Mouse (Mus musculus): ENCODE results near the gene Rif1.

DNA sequence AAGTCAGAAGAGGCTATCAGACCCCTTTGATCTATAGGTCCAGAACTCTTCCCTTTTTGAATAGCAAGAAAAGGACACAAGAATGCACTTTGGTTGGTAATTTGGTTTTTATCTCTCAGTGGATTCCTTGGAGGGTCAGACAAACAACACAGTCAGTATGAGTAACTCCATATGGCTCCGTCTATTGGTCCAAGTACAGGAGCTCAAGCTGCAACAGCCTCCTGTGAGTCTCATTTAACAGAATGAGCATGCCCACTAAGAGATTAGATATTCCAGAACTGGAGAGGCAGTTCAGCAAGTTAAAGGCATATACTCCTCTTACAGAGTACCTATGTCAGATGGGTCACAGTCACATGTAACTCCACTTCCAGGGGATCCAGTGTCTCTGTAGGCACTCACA is 15.5 kb upstream of the Rif1 start:
- TF ChIP-seq POLR2AphosphoS5 (IDR thresholded peaks at IDR 0.05; ENCODE audit: insufficient replicate concordance, low read depth, low read length) (no peak), CTCF (IDR thresholded peaks at IDR 0.05; ENCODE audit: low read depth, low read length) (no peak), TAL1 (conservative IDR thresholded peaks at IDR 0.05; ENCODE audit: low read depth, low read length) (no peak), GATA1 (IDR thresholded peaks at IDR 0.05; ENCODE audit: borderline replicate concordance, low read length) (no peak), GATA2 (IDR thresholded peaks at IDR 0.05; ENCODE audit: borderline replicate concordance, low read depth, low read length) (no peak)

Data from G1E (cell line).